Mouse (Mus musculus): ENCODE measurements around the gene Btbd11.

The Btbd11 gene

GRCm38 (mm10) chr10:85525267-85526015, 138.8 kb downstream of the Btbd11 start:
- peak; percentile 48 for DNase-seq (ENCODE audit: low spot score)

GRCm38 (mm10) chr10:85526657-85527056, 140.0 kb downstream of the Btbd11 start:
- no peak for DNase-seq (ENCODE audit: low spot score)

- DNase-seq (ENCODE audit: low spot score) = no peak
Measured at GRCm38 (mm10) chr10:85527722-85528121, 141.1 kb downstream of the Btbd11 start.

- no peak for DNase-seq (ENCODE audit: low spot score)
Measured at GRCm38 (mm10) chr10:85533192-85533710, 146.6 kb downstream of the Btbd11 start.

- DNase-seq (ENCODE audit: low spot score) = no peak
Measured at GRCm38 (mm10) chr10:85538051-85538753, 151.6 kb downstream of the Btbd11 start.

GRCm38 (mm10) chr10:85539510-85540120, 153.0 kb downstream of the Btbd11 start:
- DNase-seq (ENCODE audit: low spot score) = no peak

GRCm38 (mm10) chr10:85540311-85541093, 153.9 kb downstream of the Btbd11 start:
- DNase-seq (ENCODE audit: low spot score) = no peak

- no peak for DNase-seq (ENCODE audit: low spot score)
Measured at GRCm38 (mm10) chr10:85541481-85541880, 154.9 kb downstream of the Btbd11 start.

- DNase-seq (ENCODE audit: low spot score) = no peak
Measured at GRCm38 (mm10) chr10:85541892-85542630, 155.4 kb downstream of the Btbd11 start.

- no peak for DNase-seq (ENCODE audit: low spot score)
Measured at GRCm38 (mm10) chr10:85543281-85543680, 156.7 kb downstream of the Btbd11 start.

- no peak for DNase-seq (ENCODE audit: low spot score)
Measured at GRCm38 (mm10) chr10:85544991-85545390, 158.4 kb downstream of the Btbd11 start.

GRCm38 (mm10) chr10:85555193-85555592, 168.6 kb downstream of the Btbd11 start:
- no peak for DNase-seq (ENCODE audit: low spot score)

- DNase-seq (ENCODE audit: low spot score) = no peak
Measured at GRCm38 (mm10) chr10:85561418-85561817, 174.8 kb downstream of the Btbd11 start.

- DNase-seq (ENCODE audit: low spot score) = no peak
Measured at GRCm38 (mm10) chr10:85571456-85571855, 184.8 kb downstream of the Btbd11 start.

GRCm38 (mm10) chr10:85572571-85572970, 186.0 kb downstream of the Btbd11 start:
- no peak for DNase-seq (ENCODE audit: low spot score)

GRCm38 (mm10) chr10:85577891-85578420, 191.3 kb downstream of the Btbd11 start:
- no peak for DNase-seq (ENCODE audit: low spot score)

- DNase-seq (ENCODE audit: low spot score) = no peak
Measured at GRCm38 (mm10) chr10:85578571-85579465, 192.2 kb downstream of the Btbd11 start.

- no peak for DNase-seq (ENCODE audit: low spot score)
Measured at GRCm38 (mm10) chr10:85587758-85588157, 201.1 kb downstream of the Btbd11 start.

- DNase-seq (ENCODE audit: low spot score) = no peak
Measured at GRCm38 (mm10) chr10:85590043-85590442, 203.4 kb downstream of the Btbd11 start.

GRCm38 (mm10) chr10:85591296-85591695, 204.7 kb downstream of the Btbd11 start:
- no peak for DNase-seq (ENCODE audit: low spot score)

Data from testis, postnatal 10 days (tissue).